In the genomic region with DNA sequence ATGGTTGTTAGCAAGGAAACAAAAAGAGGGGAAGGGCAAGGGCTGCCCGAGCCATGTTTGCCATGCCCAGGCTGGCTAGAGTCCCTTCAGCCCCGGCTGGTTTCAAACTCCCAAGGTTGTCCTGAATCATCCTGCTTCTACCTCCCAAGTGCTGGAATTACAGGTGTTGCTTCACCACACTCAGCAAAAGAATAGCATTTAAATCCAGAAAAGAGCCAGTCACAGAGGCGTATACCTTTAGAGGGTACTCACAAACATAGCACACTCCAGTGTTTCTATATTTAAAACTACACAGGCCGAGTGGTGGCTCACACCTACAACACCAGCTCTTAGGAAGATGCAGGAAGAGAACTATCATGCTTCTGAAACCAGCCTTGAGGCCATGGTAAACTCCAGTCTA, we compare ENCODE assay signal across 29 mouse cellular contexts. TPM values are rescaled to one million over a fixed set of nuclear protein-coding genes. Genes with fewer than 3 reads are reported as not detected.
A peak's percentile ranks its signal among the peaks of the same experiment; 100 is the strongest.
DNase-seq lines count a peak whose midpoint lies in the region; ATAC-seq and TF ChIP-seq lines count a peak whose summit lies in the region.
"Had no signal": no experiment of that assay in that cellular context is flagged by ENCODE, and none has a peak within 500 bp of the region (broad histone marks: within the 10 kb centered on the region; RNA-seq: fewer than 3 reads in every experiment).

No protein-coding gene starts in this region.

- H3K9me3 ChIP-seq in heart, embryonic 10.5 days: no peaks in the 10 kb centered on the region
- no peaks in the 10 kb centered on the region for H3K9me3 ChIP-seq in heart, embryonic 13.5 days
- H3K9me3 ChIP-seq in lung, postnatal 0 days (ENCODE audit: low read length): no peaks in the 10 kb centered on the region
- H3K9me3 ChIP-seq: G1E had no signal

- no peaks in the 10 kb centered on the region for H3K27me3 ChIP-seq in heart, embryonic 10.5 days (ENCODE audit: insufficient read depth, poor library complexity, severe bottlenecking)
- H3K27me3 ChIP-seq in heart, embryonic 13.5 days (replicated peaks): no peaks in the 10 kb centered on the region
- H3K27me3 ChIP-seq in lung, postnatal 0 days (replicated peaks; ENCODE audit: insufficient read depth, low read length): no peaks in the 10 kb centered on the region
- H3K27me3 ChIP-seq: CH12.LX had no signal

- intact Hi-C loops in heart, postnatal 36 days (cut with DNase I): no loop called here
- intact Hi-C loops in heart, postnatal 14 days (cut with DNase I): no loop called here

- H3K4me1 ChIP-seq in heart, embryonic 10.5 days: 0 out of 2 replicates have a peak, but pooled peaks cover 7% of the 10 kb centered on the region
- H3K4me1 ChIP-seq in heart, embryonic 13.5 days: 0 out of 2 replicates have a peak, but pooled peaks cover 7% of the 10 kb centered on the region
- no peaks in the 10 kb centered on the region for H3K4me1 ChIP-seq in lung, postnatal 0 days (ENCODE audit: insufficient read depth, low read depth, low read length)

- H3K36me3 ChIP-seq in heart, embryonic 10.5 days: no peaks in the 10 kb centered on the region
- H3K36me3 ChIP-seq in heart, embryonic 13.5 days: no peaks in the 10 kb centered on the region
- no peaks in the 10 kb centered on the region for H3K36me3 ChIP-seq in lung, postnatal 0 days (ENCODE audit: insufficient read depth, low read length)
- H3K36me3 ChIP-seq: G1E had no signal

- TF ChIP-seq EP300 in lung, postnatal 0 days (IDR thresholded peaks at IDR 0.05): peak; percentile 43; the same call in 1 of the 2 replicates

- 0 out of 2 replicates have a peak overlapping the region, but pooled peaks have one; percentile 13 for H3K27ac ChIP-seq in heart, embryonic 10.5 days
- H3K27ac ChIP-seq in heart, embryonic 13.5 days (replicated peaks): 0 out of 2 replicates have a peak overlapping the region, but pooled peaks have one; percentile 12
- H3K27ac ChIP-seq in lung, postnatal 0 days (ENCODE audit: low read length): no peak overlapping the region

- no peak for DNase-seq in heart, embryonic 10.5 days (ENCODE audit: low spot score)
- DNase-seq in heart, postnatal 36 days: no peak
- DNase-seq in heart, postnatal 14 days: no peak
- DNase-seq in lung, postnatal 0 days (ENCODE audit: low spot score): peak; percentile 67
- no peak for DNase-seq in lung, postnatal 25 days (ENCODE audit: low spot score)
- DNase-seq in brain, adult 2 months (ENCODE audit: low read depth, low spot score): peak; percentile 14
- no peak for DNase-seq in thymus, postnatal 25 days
- DNase-seq: adrenal gland, adult 2 months; adrenal gland, adult 8-10 months; adrenal gland, postnatal 10 days; adrenal gland, postnatal 14 days; adrenal gland, postnatal 25 days; adrenal gland, postnatal 36 days; B cell, adult 2 months; cerebellum, adult 11 months; cerebellum, adult 11-12 months; cerebellum, adult 18-20 months had no signal

- H3K4me3 ChIP-seq in heart, embryonic 10.5 days: no peak overlapping the region
- H3K4me3 ChIP-seq in heart, embryonic 13.5 days: no peak overlapping the region
- H3K4me3 ChIP-seq in lung, postnatal 0 days (ENCODE audit: low read depth, low read length): no peak overlapping the region

- no peak for TF ChIP-seq CTCF in lung, postnatal 0 days (IDR thresholded peaks at IDR 0.05)

- WGBS in heart, embryonic 10.5 days: 65% methylated on average over 4 of the region's 4 CpGs
- 72% methylated on average over 4 of the region's 4 CpGs for WGBS in heart, embryonic 13.5 days
- 63% methylated on average over 4 of the region's 4 CpGs for WGBS in lung, postnatal 0 days

- H3K9ac ChIP-seq in heart, embryonic 13.5 days: 0 out of 2 replicates have a peak overlapping the region, but pooled peaks have one; percentile 37
- no peak overlapping the region for H3K9ac ChIP-seq in lung, postnatal 0 days (replicated peaks; ENCODE audit: low read depth)

- ATAC-seq in heart, embryonic 13.5 days (ENCODE audit: extremely low read depth, insufficient number of reproducible peaks, low FRiP score, low TSS enrichment): no peak
- peak; percentile 66 for ATAC-seq in lung, postnatal 0 days
- ATAC-seq: activated CD4-positive, CD25-positive, alpha-beta regulatory T cell, adult 4 months; CD4-positive, CD25-positive, alpha-beta regulatory T cell, adult 4 months; Patski had no signal

- no peak overlapping the region for H3K4me2 ChIP-seq in heart, embryonic 13.5 days
- no peak overlapping the region for H3K4me2 ChIP-seq in lung, postnatal 0 days (replicated peaks; ENCODE audit: low read depth, low read length)

RNA-seq across cellular contexts. Expression of gene 1700102P08Rik, which starts 16.9 kb away (rescaled TPM):
- 0.34 TPM in 2 replicates for polyA plus RNA-seq in heart, embryonic 10.5 days (2016; fragmentation: Nextera tagmentation; extraction: Ambion mirVana)
- total RNA-seq in heart, postnatal 36 days (2021): under 1 TPM; 0.49 to 0.83 TPM
- polyA plus RNA-seq in heart, embryonic 13.5 days (2015; fragmentation: Nextera tagmentation; extraction: Ambion mirVana): 0.21 and 0.39 TPM in 2 replicates
- total RNA-seq in heart, postnatal 14 days (2021): under 1 TPM; 0.67 to 0.90 TPM
- 0.35 and 0.49 TPM in 2 replicates for polyA plus RNA-seq in lung, postnatal 0 days (2015; fragmentation: Nextera tagmentation; extraction: Ambion mirVana)

RNA-seq across cellular contexts. Expression of gene Ccdc36, which starts 18.7 kb away (rescaled TPM):
- polyA plus RNA-seq in heart, embryonic 10.5 days (2016; fragmentation: Nextera tagmentation; extraction: Ambion mirVana): 1.1 and 1.5 TPM in 2 replicates
- total RNA-seq in heart, postnatal 36 days (2021): not detected
- polyA plus RNA-seq in heart, embryonic 13.5 days (2015; fragmentation: Nextera tagmentation; extraction: Ambion mirVana): 0.71 and 0.80 TPM in 2 replicates
- total RNA-seq in heart, postnatal 14 days (2021): not detected
- polyA plus RNA-seq in lung, postnatal 0 days (2015; fragmentation: Nextera tagmentation; extraction: Ambion mirVana): 0.31 and 0.56 TPM in 2 replicates
- total RNA-seq: adrenal gland, adult 18-20 months; adrenal gland, adult 2 months; adrenal gland, postnatal 10 days; adrenal gland, postnatal 14 days; adrenal gland, postnatal 25 days; adrenal gland, postnatal 36 days; MEL had no signal
- polyA plus RNA-seq: activated CD4-positive, CD25-positive, alpha-beta regulatory T cell, adult 4 months; adrenal gland, adult 2 months; C2C12; G1E; Patski had no signal

RNA-seq across cellular contexts. Expression of gene BC048562, which starts 26.7 kb away (rescaled TPM):
- polyA plus RNA-seq in heart, embryonic 10.5 days (2016; fragmentation: Nextera tagmentation; extraction: Ambion mirVana): not detected in 2 replicates
- total RNA-seq in heart, postnatal 36 days (2021): not detected
- not detected in 2 replicates for polyA plus RNA-seq in heart, embryonic 13.5 days (2015; fragmentation: Nextera tagmentation; extraction: Ambion mirVana)
- not detected for total RNA-seq in heart, postnatal 14 days (2021)
- not detected in 2 replicates for polyA plus RNA-seq in lung, postnatal 0 days (2015; fragmentation: Nextera tagmentation; extraction: Ambion mirVana)
- total RNA-seq: adrenal gland, adult 18-20 months; adrenal gland, adult 2 months; adrenal gland, adult 8-10 months; adrenal gland, postnatal 10 days; adrenal gland, postnatal 14 days; adrenal gland, postnatal 25 days; adrenal gland, postnatal 36 days; adrenal gland, postnatal 4 days; CH12.LX; ES-E14; MEL had no signal
- polyA plus RNA-seq: activated CD4-positive, CD25-positive, alpha-beta regulatory T cell, adult 4 months; adrenal gland, adult 2 months; brain, embryonic 14.5 days; C2C12; CD4-positive, CD25-positive, alpha-beta regulatory T cell, adult 4 months; Patski had no signal

RNA-seq across cellular contexts. Expression of gene Ccdc71, which starts 50.8 kb away (rescaled TPM):
- 46.6 and 61.1 TPM in 2 replicates for polyA plus RNA-seq in heart, embryonic 10.5 days (2016; fragmentation: Nextera tagmentation; extraction: Ambion mirVana)
- total RNA-seq in heart, postnatal 36 days (2021): 10 to 100 TPM; 22.9 to 24.1 TPM
- 36.3 and 42.7 TPM in 2 replicates for polyA plus RNA-seq in heart, embryonic 13.5 days (2015; fragmentation: Nextera tagmentation; extraction: Ambion mirVana)
- total RNA-seq in heart, postnatal 14 days (2021): 10 to 100 TPM; 23.6 to 29.4 TPM
- 42.1 and 44.3 TPM in 2 replicates for polyA plus RNA-seq in lung, postnatal 0 days (2015; fragmentation: Nextera tagmentation; extraction: Ambion mirVana)

RNA-seq across cellular contexts. Expression of gene Klhdc8b, which starts 51.8 kb away (rescaled TPM):
- 86.8 and 106 TPM in 2 replicates for polyA plus RNA-seq in heart, embryonic 10.5 days (2016; fragmentation: Nextera tagmentation; extraction: Ambion mirVana)
- total RNA-seq in heart, postnatal 36 days (2021): 1 to 10 TPM; 6.8 to 8.9 TPM
- 90.6 and 106 TPM in 2 replicates for polyA plus RNA-seq in heart, embryonic 13.5 days (2015; fragmentation: Nextera tagmentation; extraction: Ambion mirVana)
- 10 to 100 TPM; 15.0 to 15.2 TPM for total RNA-seq in heart, postnatal 14 days (2021)
- polyA plus RNA-seq in lung, postnatal 0 days (2015; fragmentation: Nextera tagmentation; extraction: Ambion mirVana): 60.5 and 77.6 TPM in 2 replicates

Comparison
In these comparisons a context has a peak if more than half of its experiments do, and no peak if none do; other contexts are left out.
1. DNase-seq: peak in lung, postnatal 0 days (single experiment) and brain, adult 2 months (single experiment); none in heart, embryonic 10.5 days (single experiment), heart, postnatal 36 days (0 of 2), heart, postnatal 14 days (0 of 2), lung, postnatal 25 days (single experiment) and thymus, postnatal 25 days (single experiment).